Mouse (Mus musculus): ENCODE measurements around the gene Reps1. TPM values are rescaled to one million over a fixed set of nuclear protein-coding genes. Genes with fewer than 3 reads are reported as not detected.
A peak's percentile ranks its signal among the peaks of the same experiment; 100 is the strongest.

The Reps1 gene
- polyA plus RNA-seq, 1 experiment from 2014 or later = 10.3 TPM

DNA sequence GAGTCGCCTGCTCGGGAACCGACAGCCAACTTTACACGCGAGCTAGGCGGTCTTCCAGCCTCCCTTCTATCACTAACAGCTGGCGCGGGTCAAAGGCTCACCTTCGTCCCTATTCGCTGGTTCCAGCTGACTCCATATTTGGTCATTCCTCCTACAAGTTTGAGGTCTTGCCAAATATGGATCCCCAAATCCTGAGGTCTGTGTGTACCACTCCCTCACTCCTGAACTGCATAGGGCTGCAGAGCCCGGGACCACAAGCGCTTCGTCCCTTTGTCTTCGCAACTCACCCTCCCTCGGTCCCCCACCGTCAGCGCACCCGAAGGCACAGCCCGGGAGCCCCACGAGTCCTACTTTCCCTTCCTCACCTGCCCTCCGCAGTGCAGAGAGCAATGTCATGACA lies 33.3 kb upstream of the Reps1 start:
- peak overlapping the region; percentile 99 for H3K27ac ChIP-seq (ENCODE audit: low read length)
- ATAC-seq (ENCODE audit: insufficient read depth, low FRiP score) = peak; percentile 90
- H3K4me2 ChIP-seq (ENCODE audit: low read depth, low read length) = peak overlapping the region; percentile 68
- WGBS = 0% methylated on average over 21 of the region's 21 CpGs
- peak overlapping the region; percentile 90 for H3K4me3 ChIP-seq (replicated peaks; ENCODE audit: low read length)
- peaks cover 3% of the 10 kb centered on the region; the same call in 1 of the 2 replicates for H3K36me3 ChIP-seq (ENCODE audit: control insufficient read depth, insufficient read depth, low read length)
- no peaks in the 10 kb centered on the region for H3K27me3 ChIP-seq (ENCODE audit: control insufficient read depth, insufficient read depth, low read length)
- H3K9me3 ChIP-seq (replicated peaks; ENCODE audit: control insufficient read depth, low read length) = no peaks in the 10 kb centered on the region
- H3K4me1 ChIP-seq (ENCODE audit: control insufficient read depth, insufficient read depth, low read length) = peaks cover 7% of the 10 kb centered on the region; the same call in 1 of the 2 replicates
- H3K9ac ChIP-seq (ENCODE audit: low read length) = peak overlapping the region; percentile 95

DNA sequence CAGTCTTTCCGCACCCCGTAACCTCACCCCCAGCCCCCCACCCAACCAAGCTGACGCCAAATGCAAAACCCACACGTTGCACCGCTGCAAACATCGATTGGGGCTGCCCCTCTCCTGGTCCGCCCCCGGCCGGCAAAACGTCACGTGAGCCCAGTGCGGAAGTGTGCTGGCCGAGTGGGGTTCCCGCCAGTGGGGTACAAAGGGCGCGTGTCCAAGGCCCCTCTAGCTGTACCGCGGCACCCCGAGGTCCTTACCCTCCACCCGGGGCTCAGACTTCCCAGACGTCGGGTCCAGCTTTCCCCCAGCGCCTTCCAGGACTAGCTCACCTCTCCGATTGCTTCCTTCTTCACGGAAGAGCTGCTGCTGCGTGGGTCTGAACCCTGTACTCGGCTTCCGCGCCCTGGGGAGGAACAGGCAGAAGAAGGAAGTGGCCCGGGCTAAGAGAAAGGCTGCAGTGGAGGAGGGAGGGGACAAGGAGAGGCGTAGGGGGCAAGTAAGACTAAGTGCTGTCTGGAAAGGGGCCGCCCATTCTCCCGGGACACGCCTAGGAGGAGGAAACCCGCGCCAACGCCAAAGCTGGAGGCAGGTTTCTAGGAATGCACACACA lies 32.8 kb upstream of the Reps1 start, which contains the start of gene Abracl:
Gene Abracl, minus strand, starts transcription at position 548 of the 607 bp plus-strand sequence.
- under 1% methylated on average over 37 of the region's 37 CpGs for WGBS
- Histone ChIP-seq H3K4me2 (ENCODE audit: low read depth, low read length) (peak within 1 kb of the TSS; percentile 68), H3K9ac (ENCODE audit: low read length) (peak within 1 kb of the TSS; percentile 95), H3K4me1 (ENCODE audit: control insufficient read depth, insufficient read depth, low read length) (peaks cover 7% of the 10 kb centered on the region; the same call in 1 of the 2 replicates), H3K27me3 (ENCODE audit: control insufficient read depth, insufficient read depth, low read length) (no peaks in the 10 kb centered on the region), H3K4me3 (replicated peaks; ENCODE audit: low read length) (peak within 1 kb of the TSS; percentile 90), H3K36me3 (ENCODE audit: control insufficient read depth, insufficient read depth, low read length) (no peaks in the 10 kb centered on the region), H3K9me3 (replicated peaks; ENCODE audit: control insufficient read depth, low read length) (no peaks in the 10 kb centered on the region), H3K27ac (ENCODE audit: low read length) (peak within 1 kb of the TSS; percentile 99)
- peak; percentile 93 for ATAC-seq (ENCODE audit: insufficient read depth, low FRiP score)

DNA sequence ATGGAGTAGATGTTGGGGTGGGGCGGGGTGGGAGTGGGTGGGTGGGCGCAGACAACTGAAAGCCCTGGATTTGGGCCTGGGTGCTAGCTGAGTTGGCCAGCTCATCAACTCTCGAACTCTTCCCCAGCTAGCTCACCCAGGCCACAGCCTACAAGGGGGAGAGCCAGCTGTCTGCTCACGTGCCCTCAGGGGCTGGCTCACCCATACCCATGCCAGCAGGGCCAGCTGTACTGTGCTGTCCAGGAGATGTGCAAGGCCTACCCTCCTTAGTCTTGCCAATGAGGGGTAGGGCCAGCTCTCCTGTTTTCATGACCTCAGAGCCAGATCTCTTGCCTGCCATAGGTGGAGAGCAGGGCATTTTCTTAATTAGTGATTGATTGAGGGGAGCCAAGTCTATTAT lies 21.3 kb upstream of the Reps1 start:
- ATAC-seq (ENCODE audit: insufficient read depth, low FRiP score) = no peak
- Histone ChIP-seq H3K4me2 (ENCODE audit: low read depth, low read length) (no peak overlapping the region), H3K36me3 (ENCODE audit: control insufficient read depth, insufficient read depth, low read length) (no peaks in the 10 kb centered on the region), H3K27me3 (ENCODE audit: control insufficient read depth, insufficient read depth, low read length) (no peaks in the 10 kb centered on the region), H3K9me3 (replicated peaks; ENCODE audit: control insufficient read depth, low read length) (no peaks in the 10 kb centered on the region), H3K9ac (ENCODE audit: low read length) (no peak overlapping the region), H3K4me3 (replicated peaks; ENCODE audit: low read length) (no peak overlapping the region), H3K27ac (ENCODE audit: low read length) (no peak overlapping the region), H3K4me1 (ENCODE audit: control insufficient read depth, insufficient read depth, low read length) (no peaks in the 10 kb centered on the region)
- 92% methylated on average over 4 of the region's 4 CpGs for WGBS

DNA sequence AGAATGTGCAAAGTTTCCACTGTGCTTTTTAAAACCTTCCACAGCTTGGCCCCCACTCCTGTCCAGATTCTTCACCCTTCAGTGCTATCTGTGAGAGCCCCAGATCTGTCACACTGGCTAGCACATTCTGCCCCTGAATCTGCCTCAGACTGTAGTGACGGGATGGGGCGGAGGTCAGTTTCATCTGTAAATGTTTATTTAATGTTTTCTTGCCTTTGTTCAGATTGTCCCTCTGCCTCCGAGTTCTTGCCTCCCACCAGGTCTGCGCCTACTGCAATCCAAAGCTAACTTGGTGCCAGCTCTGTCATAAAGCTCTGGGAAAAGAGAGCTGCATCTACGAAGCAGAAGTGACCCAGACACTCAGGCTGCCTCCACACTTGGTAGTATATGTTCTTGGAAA lies 18.8 kb upstream of the Reps1 start:
- Histone ChIP-seq H3K4me2 (ENCODE audit: low read depth, low read length) (no peak overlapping the region), H3K27ac (ENCODE audit: low read length) (no peak overlapping the region), H3K4me1 (ENCODE audit: control insufficient read depth, insufficient read depth, low read length) (no peaks in the 10 kb centered on the region), H3K27me3 (ENCODE audit: control insufficient read depth, insufficient read depth, low read length) (no peaks in the 10 kb centered on the region), H3K4me3 (replicated peaks; ENCODE audit: low read length) (no peak overlapping the region), H3K36me3 (ENCODE audit: control insufficient read depth, insufficient read depth, low read length) (no peaks in the 10 kb centered on the region), H3K9ac (ENCODE audit: low read length) (no peak overlapping the region), H3K9me3 (replicated peaks; ENCODE audit: control insufficient read depth, low read length) (no peaks in the 10 kb centered on the region)
- WGBS = 49% methylated on average over 5 of the region's 5 CpGs
- no peak for ATAC-seq (ENCODE audit: insufficient read depth, low FRiP score)

DNA sequence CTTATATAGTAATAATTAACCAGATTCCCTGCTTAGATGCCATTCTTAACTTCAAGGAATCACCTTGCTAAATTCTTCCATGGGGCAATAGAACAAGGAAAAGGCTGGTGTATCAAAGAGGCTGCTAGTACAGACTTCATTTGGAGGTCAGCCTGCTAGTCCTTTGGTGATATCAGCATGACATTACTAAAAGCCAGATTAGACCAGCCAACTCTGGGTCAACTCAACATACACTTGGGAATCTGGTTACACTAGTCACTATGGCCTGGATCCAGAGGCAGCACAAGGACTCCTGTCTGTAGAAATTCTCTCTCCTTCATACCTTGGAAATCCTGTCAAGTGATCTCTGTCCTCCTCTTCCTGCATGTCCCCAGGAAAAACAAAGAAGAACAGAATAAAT lies 9.3 kb upstream of the Reps1 start:
- H3K9ac ChIP-seq (ENCODE audit: low read length) = no peak overlapping the region
- H3K9me3 ChIP-seq (replicated peaks; ENCODE audit: control insufficient read depth, low read length) = no peaks in the 10 kb centered on the region
- no peaks in the 10 kb centered on the region for H3K27me3 ChIP-seq (ENCODE audit: control insufficient read depth, insufficient read depth, low read length)
- no peak for ATAC-seq (ENCODE audit: insufficient read depth, low FRiP score)
- H3K4me1 ChIP-seq (ENCODE audit: control insufficient read depth, insufficient read depth, low read length) = no peaks in the 10 kb centered on the region
- H3K27ac ChIP-seq (ENCODE audit: low read length) = no peak overlapping the region
- H3K4me2 ChIP-seq (ENCODE audit: low read depth, low read length) = no peak overlapping the region
- no peaks in the 10 kb centered on the region for H3K36me3 ChIP-seq (ENCODE audit: control insufficient read depth, insufficient read depth, low read length)
- H3K4me3 ChIP-seq (replicated peaks; ENCODE audit: low read length) = no peak overlapping the region

DNA sequence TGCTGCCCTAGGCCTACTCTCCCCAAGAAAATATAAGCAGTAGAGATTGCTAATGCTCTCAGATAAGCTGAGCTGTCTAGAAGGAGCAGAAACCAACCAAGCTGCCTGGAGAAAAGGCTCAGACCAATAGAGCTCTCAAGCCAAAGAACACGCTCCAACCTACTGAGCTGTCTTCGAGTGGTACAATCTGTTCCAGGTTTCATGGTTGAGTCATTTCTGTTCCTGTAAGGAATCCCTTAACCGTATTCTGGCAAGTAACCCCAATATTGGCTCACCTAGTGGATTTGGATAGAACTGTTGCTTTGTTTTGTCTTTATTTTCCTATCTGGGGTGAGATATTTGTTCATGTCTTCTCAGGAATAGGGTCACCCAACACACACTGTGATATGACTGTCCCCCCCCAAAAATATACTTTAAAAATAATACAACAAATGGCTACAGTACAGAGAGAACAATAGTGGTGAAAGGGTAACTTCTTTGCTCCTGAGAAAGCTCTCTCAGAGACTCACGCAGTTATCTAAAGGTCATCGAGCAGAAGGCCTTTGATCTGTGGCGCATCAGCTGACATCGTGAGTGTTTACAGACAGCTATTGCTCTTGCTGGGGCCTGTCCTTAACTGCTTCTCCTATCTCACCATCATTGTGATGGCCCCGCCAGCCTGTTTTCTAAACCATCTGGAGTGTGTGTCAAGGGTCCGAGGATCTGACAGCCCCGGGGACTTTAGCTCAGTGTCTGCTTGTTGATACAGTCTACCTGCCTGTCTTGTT lies 8.1 kb upstream of the Reps1 start:
- Histone ChIP-seq H3K4me2 (ENCODE audit: low read depth, low read length) (no peak overlapping the region), H3K27me3 (ENCODE audit: control insufficient read depth, insufficient read depth, low read length) (no peaks in the 10 kb centered on the region), H3K36me3 (ENCODE audit: control insufficient read depth, insufficient read depth, low read length) (no peaks in the 10 kb centered on the region), H3K4me1 (ENCODE audit: control insufficient read depth, insufficient read depth, low read length) (no peaks in the 10 kb centered on the region), H3K9ac (ENCODE audit: low read length) (no peak overlapping the region), H3K9me3 (replicated peaks; ENCODE audit: control insufficient read depth, low read length) (no peaks in the 10 kb centered on the region), H3K4me3 (replicated peaks; ENCODE audit: low read length) (no peak overlapping the region), H3K27ac (ENCODE audit: low read length) (no peak overlapping the region)
- 40% methylated on average over 10 of the region's 10 CpGs for WGBS
- no peak for ATAC-seq (ENCODE audit: insufficient read depth, low FRiP score)

DNA sequence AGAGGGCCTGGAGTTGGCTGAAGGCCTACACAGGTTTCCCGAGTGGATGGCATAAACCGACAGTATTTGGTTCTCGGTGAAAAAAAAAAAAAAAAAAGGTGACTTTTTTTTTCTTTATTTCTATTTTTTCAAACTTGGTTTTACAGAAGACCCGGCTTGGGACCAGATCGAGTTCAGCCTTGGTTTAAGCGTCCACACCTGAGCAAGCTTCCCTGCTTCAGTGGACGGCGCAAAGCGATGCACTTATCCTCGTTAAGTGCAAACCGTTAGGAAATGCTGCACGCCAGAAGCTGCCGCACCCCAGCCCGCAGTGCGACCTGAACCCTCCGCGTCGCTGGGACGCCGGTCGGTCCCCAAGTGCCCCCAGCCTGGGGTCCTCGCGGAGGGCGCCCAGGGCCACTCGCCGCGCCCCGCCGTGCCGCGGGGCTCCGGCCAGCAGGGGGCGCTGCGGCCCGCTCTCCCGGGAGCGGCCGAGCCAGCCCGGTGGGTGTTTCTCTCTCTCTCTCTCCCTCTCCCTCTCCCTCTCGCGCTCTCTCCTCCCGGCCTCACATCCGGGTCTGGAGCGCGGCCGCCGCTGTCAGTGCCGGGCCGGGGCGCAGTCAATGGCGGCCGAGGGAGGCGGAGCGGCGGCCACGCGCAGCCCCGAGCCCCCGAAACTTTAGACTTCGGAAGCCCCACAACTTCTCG lies 509 bp upstream of the Reps1 start:
- Histone ChIP-seq H3K4me3 (replicated peaks; ENCODE audit: low read length) (peak overlapping the region; percentile 92), H3K36me3 (ENCODE audit: control insufficient read depth, insufficient read depth, low read length) (no peaks in the 10 kb centered on the region), H3K4me2 (ENCODE audit: low read depth, low read length) (peak overlapping the region; percentile 75), H3K9ac (ENCODE audit: low read length) (peak overlapping the region; percentile 97), H3K9me3 (replicated peaks; ENCODE audit: control insufficient read depth, low read length) (no peaks in the 10 kb centered on the region), H3K27me3 (ENCODE audit: control insufficient read depth, insufficient read depth, low read length) (no peaks in the 10 kb centered on the region), H3K4me1 (ENCODE audit: control insufficient read depth, insufficient read depth, low read length) (peaks cover 21% of the 10 kb centered on the region), H3K27ac (ENCODE audit: low read length) (peak overlapping the region; percentile 89)
- WGBS = 2% methylated on average over 60 of the region's 61 CpGs
- ATAC-seq (ENCODE audit: insufficient read depth, low FRiP score) = peak; percentile 98

DNA sequence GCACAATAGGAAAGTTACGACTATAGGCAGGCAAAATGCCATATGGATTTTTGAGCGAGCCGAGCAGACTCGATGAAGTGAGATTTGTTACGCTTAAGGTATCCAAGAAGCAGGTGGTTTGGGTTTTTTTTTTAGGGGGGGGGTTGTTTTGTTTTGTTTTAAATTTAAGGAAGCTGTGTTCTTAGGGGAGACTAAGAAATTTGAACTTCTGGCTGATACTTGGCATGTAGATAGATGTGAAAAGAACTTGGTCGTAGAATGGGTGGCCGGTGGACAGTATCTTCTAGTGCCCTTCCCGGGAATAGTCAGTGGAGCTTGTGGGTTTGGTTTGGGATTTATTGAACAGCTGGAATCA lies 707 bp downstream of the Reps1 start:
- H3K4me2 ChIP-seq (ENCODE audit: low read depth, low read length) = peak overlapping the region; percentile 75
- WGBS = under 1% methylated on average over 8 of the region's 8 CpGs
- H3K9me3 ChIP-seq (replicated peaks; ENCODE audit: control insufficient read depth, low read length) = no peaks in the 10 kb centered on the region
- no peaks in the 10 kb centered on the region for H3K36me3 ChIP-seq (ENCODE audit: control insufficient read depth, insufficient read depth, low read length)
- peaks cover 21% of the 10 kb centered on the region for H3K4me1 ChIP-seq (ENCODE audit: control insufficient read depth, insufficient read depth, low read length)
- H3K27me3 ChIP-seq (ENCODE audit: control insufficient read depth, insufficient read depth, low read length) = no peaks in the 10 kb centered on the region
- H3K27ac ChIP-seq (ENCODE audit: low read length) = peak overlapping the region; percentile 89
- peak overlapping the region; percentile 97 for H3K9ac ChIP-seq (ENCODE audit: low read length)
- H3K4me3 ChIP-seq (replicated peaks; ENCODE audit: low read length) = peak overlapping the region; percentile 92
- ATAC-seq (ENCODE audit: insufficient read depth, low FRiP score) = no peak

DNA sequence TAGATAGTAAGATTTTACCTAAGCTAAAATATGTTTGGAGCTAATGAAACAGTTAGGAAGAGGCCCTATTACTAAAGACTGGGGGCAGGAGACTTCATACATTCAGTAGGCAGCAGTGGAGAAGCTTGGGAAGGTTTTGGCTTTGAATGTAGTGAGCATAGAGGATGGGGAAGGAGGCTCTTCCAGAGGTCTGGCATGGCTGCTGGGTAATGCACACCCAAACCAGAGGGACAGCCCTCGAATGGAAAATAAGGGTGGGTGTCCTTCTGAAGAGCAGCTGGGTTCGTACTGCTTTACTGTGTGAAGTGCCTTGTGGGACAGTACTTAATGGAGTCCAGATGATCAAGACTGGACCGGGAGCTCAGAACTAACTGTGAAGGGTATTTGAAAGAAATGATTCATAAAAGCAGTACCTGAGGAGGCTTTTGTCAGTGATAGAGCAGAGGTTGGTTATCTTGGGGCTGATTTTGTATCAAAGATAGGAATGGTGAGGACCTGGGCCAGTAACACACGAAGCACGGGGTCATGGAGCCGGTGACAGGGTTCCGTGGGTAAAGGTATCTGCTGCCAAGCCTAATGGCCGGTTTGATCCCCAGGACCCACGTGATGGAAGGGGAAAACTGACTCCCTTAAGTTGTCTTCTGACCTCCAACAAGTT lies 3.1 kb downstream of the Reps1 start:
- H3K36me3 ChIP-seq (ENCODE audit: control insufficient read depth, insufficient read depth, low read length) = no peaks in the 10 kb centered on the region
- H3K4me2 ChIP-seq (ENCODE audit: low read depth, low read length) = no peak overlapping the region
- H3K27ac ChIP-seq (ENCODE audit: low read length) = no peak overlapping the region
- peaks cover 21% of the 10 kb centered on the region for H3K4me1 ChIP-seq (ENCODE audit: control insufficient read depth, insufficient read depth, low read length)
- no peak for ATAC-seq (ENCODE audit: insufficient read depth, low FRiP score)
- no peaks in the 10 kb centered on the region for H3K27me3 ChIP-seq (ENCODE audit: control insufficient read depth, insufficient read depth, low read length)
- H3K9me3 ChIP-seq (replicated peaks; ENCODE audit: control insufficient read depth, low read length) = no peaks in the 10 kb centered on the region
- WGBS = 86% methylated on average over 9 of the region's 9 CpGs
- H3K4me3 ChIP-seq (replicated peaks; ENCODE audit: low read length) = no peak overlapping the region
- H3K9ac ChIP-seq (ENCODE audit: low read length) = no peak overlapping the region

Data from stomach, embryonic 16.5 days (tissue).